Mouse (Mus musculus) MEL (cell line): Measurements from ENCODE around the gene Mcm6.

Source experiments
- CHD2 ChIP-seq: IDR thresholded peaks from 2 replicates; pipeline ENCODE4 v1.6.1; 2011; ENCODE audit warnings: low read length, improper control_type of control experiment
- CTCF ChIP-seq, 3 experiments: IDR thresholded peaks in 2 of 3; conservative IDR thresholded peaks in 1 of 3; 2 replicates each; pipeline ENCODE4 v1.5.1; 2011 to 2012; ENCODE audit warnings: low read length in 3 of 3, low read depth in 2 of 3, mild to moderate bottlenecking in 2 of 3, improper control_type of control experiment in 1 of 3, inconsistent platforms in 1 of 3, mixed read lengths in 1 of 3, moderate library complexity in 1 of 3; ENCODE audit not compliant: control insufficient read depth in 1 of 3, insufficient read depth in 1 of 3, poor library complexity in 1 of 3, severe bottlenecking in 1 of 3
- MEF2A ChIP-seq: IDR thresholded peaks from 2 replicates; pipeline ENCODE4 v1.6.1; 2014; ENCODE audit warnings: low read depth, mild to moderate bottlenecking, inconsistent platforms, low read length, improper control_type of control experiment; ENCODE audit not compliant: poor library complexity, insufficient replicate concordance, severe bottlenecking; ENCODE audit errors: extremely low read depth
- POLR2A ChIP-seq, 2 experiments: IDR thresholded peaks; 2 replicates each; pipeline ENCODE4 v1.6.1; 2011 to 2012; ENCODE audit warnings: low read length in 2 of 2, mild to moderate bottlenecking in 2 of 2, control low read depth in 1 of 2, improper control_type of control experiment in 1 of 2, low read depth in 1 of 2, moderate library complexity in 1 of 2; ENCODE audit not compliant: control insufficient read depth in 1 of 2, insufficient read depth in 1 of 2, poor library complexity in 1 of 2
- POLR2AphosphoS5 ChIP-seq: IDR thresholded peaks from 2 replicates; pipeline ENCODE4 v1.6.1; 2012; ENCODE audit warnings: low read depth, borderline replicate concordance, mild to moderate bottlenecking, inconsistent platforms, low read length, moderate library complexity, mixed read lengths
- TAL1 ChIP-seq: IDR thresholded peaks from 2 replicates; pipeline ENCODE4 v1.6.1; 2012; ENCODE audit warnings: mild to moderate bottlenecking, inconsistent platforms, low read length, moderate library complexity, mixed read lengths
- USF2 ChIP-seq, 2 experiments: IDR thresholded peaks; 2 replicates each; pipeline ENCODE4 v1.6.1; 2011 to 2012; ENCODE audit warnings: improper control_type of control experiment in 2 of 2, low read length in 2 of 2, borderline replicate concordance in 1 of 2, inconsistent platforms in 1 of 2, low read depth in 1 of 2, mild to moderate bottlenecking in 1 of 2; ENCODE audit not compliant: insufficient read depth in 1 of 2
- ZMIZ1 ChIP-seq: IDR thresholded peaks from 2 replicates; pipeline ENCODE4 v1.6.1; 2012; ENCODE audit warnings: low read depth, mild to moderate bottlenecking, inconsistent platforms, low read length, improper control_type of control experiment, moderate library complexity

- no peak for TF ChIP-seq POLR2A (IDR thresholded peaks at IDR 0.05; ENCODE audit: control insufficient read depth in 1 of 2, insufficient read depth in 1 of 2, low read depth in 1 of 2, low read length in 2 of 2, poor library complexity in 1 of 2)
- peak; percentile 43 for TF ChIP-seq TAL1
- TF ChIP-seq ZMIZ1, result no peak
- no peak for TF ChIP-seq CHD2
- no peak for TF ChIP-seq MEF2A
- TF ChIP-seq CTCF (IDR thresholded peaks at IDR 0.05 in 2 of 3, conservative IDR thresholded peaks at IDR 0.05 in 1 of 3; ENCODE audit: control insufficient read depth in 1 of 3, insufficient read depth in 1 of 3, low read depth in 2 of 3, low read length in 3 of 3, poor library complexity in 1 of 3, severe bottlenecking in 1 of 3), result no peak
- TF ChIP-seq USF2 (IDR thresholded peaks at IDR 0.05; ENCODE audit: borderline replicate concordance in 1 of 2, insufficient read depth in 1 of 2, low read depth in 1 of 2, low read length in 2 of 2), result no peak
- no peak for TF ChIP-seq POLR2AphosphoS5
Observed at GRCm38 (mm10) chr1:128327165-128327564, 32.3 kb downstream of the Mcm6 start.
